Mouse (Mus musculus): Measurements from ENCODE around the gene Cpa5. TPM values are rescaled to one million over a fixed set of nuclear protein-coding genes. Genes with fewer than 3 reads are reported as not detected.

The Cpa5 gene
- total RNA-seq, 1 experiment from 2014 or later, result not detected

GRCm38 (mm10) chr6:30635361-30635862 is 24.6 kb downstream of the Cpa5 start:
- ATAC-seq (ENCODE audit: extremely low read depth, insufficient number of reproducible peaks, low FRiP score, poor library complexity, severe bottlenecking), result no peak

- no peak for ATAC-seq (ENCODE audit: extremely low read depth, insufficient number of reproducible peaks, low FRiP score, poor library complexity, severe bottlenecking)
These were observed 25.5 kb downstream of the Cpa5 start for GRCm38 (mm10) chr6:30636186-30636842.

- ATAC-seq (ENCODE audit: extremely low read depth, insufficient number of reproducible peaks, low FRiP score, poor library complexity, severe bottlenecking), result no peak
These were observed 28.0 kb downstream of the Cpa5 start, which contains the start of gene Cpa1 for GRCm38 (mm10) chr6:30638674-30639268. Cpa1 (plus strand) TSS chr6:30639218.

GRCm38 (mm10) chr6:30643694-30644460 is 33.1 kb downstream of the Cpa5 start:
- ATAC-seq (ENCODE audit: extremely low read depth, insufficient number of reproducible peaks, low FRiP score, poor library complexity, severe bottlenecking), result no peak

- ATAC-seq (ENCODE audit: extremely low read depth, insufficient number of reproducible peaks, low FRiP score, poor library complexity, severe bottlenecking), result no peak
These were observed 33.7 kb downstream of the Cpa5 start for GRCm38 (mm10) chr6:30644462-30644861.

- no peak for ATAC-seq (ENCODE audit: extremely low read depth, insufficient number of reproducible peaks, low FRiP score, poor library complexity, severe bottlenecking)
These were observed 34.6 kb downstream of the Cpa5 start for GRCm38 (mm10) chr6:30645379-30645778.

GRCm38 (mm10) chr6:30649651-30650296 is 39.0 kb downstream of the Cpa5 start:
- ATAC-seq (ENCODE audit: extremely low read depth, insufficient number of reproducible peaks, low FRiP score, poor library complexity, severe bottlenecking), result no peak

GRCm38 (mm10) chr6:30652425-30653188 is 41.8 kb downstream of the Cpa5 start:
- ATAC-seq (ENCODE audit: extremely low read depth, insufficient number of reproducible peaks, low FRiP score, poor library complexity, severe bottlenecking), result no peak

- ATAC-seq (ENCODE audit: extremely low read depth, insufficient number of reproducible peaks, low FRiP score, poor library complexity, severe bottlenecking), result no peak
These were observed 42.7 kb downstream of the Cpa5 start for GRCm38 (mm10) chr6:30653518-30653917.

GRCm38 (mm10) chr6:30654402-30654859 is 43.6 kb downstream of the Cpa5 start:
- no peak for ATAC-seq (ENCODE audit: extremely low read depth, insufficient number of reproducible peaks, low FRiP score, poor library complexity, severe bottlenecking)

GRCm38 (mm10) chr6:30654932-30655331 is 44.1 kb downstream of the Cpa5 start:
- ATAC-seq (ENCODE audit: extremely low read depth, insufficient number of reproducible peaks, low FRiP score, poor library complexity, severe bottlenecking), result no peak

- no peak for ATAC-seq (ENCODE audit: extremely low read depth, insufficient number of reproducible peaks, low FRiP score, poor library complexity, severe bottlenecking)
These were observed 46.5 kb downstream of the Cpa5 start for GRCm38 (mm10) chr6:30657279-30657678.

GRCm38 (mm10) chr6:30658619-30659018 is 47.8 kb downstream of the Cpa5 start:
- no peak for ATAC-seq (ENCODE audit: extremely low read depth, insufficient number of reproducible peaks, low FRiP score, poor library complexity, severe bottlenecking)

GRCm38 (mm10) chr6:30664776-30665175 is 54.0 kb downstream of the Cpa5 start:
- no peak for ATAC-seq (ENCODE audit: extremely low read depth, insufficient number of reproducible peaks, low FRiP score, poor library complexity, severe bottlenecking)

- ATAC-seq (ENCODE audit: extremely low read depth, insufficient number of reproducible peaks, low FRiP score, poor library complexity, severe bottlenecking), result no peak
These were observed 54.5 kb downstream of the Cpa5 start for GRCm38 (mm10) chr6:30665296-30665695.

GRCm38 (mm10) chr6:30666043-30666442 is 55.2 kb downstream of the Cpa5 start:
- no peak for ATAC-seq (ENCODE audit: extremely low read depth, insufficient number of reproducible peaks, low FRiP score, poor library complexity, severe bottlenecking)

- no peak for ATAC-seq (ENCODE audit: extremely low read depth, insufficient number of reproducible peaks, low FRiP score, poor library complexity, severe bottlenecking)
These were observed 56.8 kb downstream of the Cpa5 start for GRCm38 (mm10) chr6:30667585-30667984.

GRCm38 (mm10) chr6:30671696-30672095 is 60.9 kb downstream of the Cpa5 start:
- ATAC-seq (ENCODE audit: extremely low read depth, insufficient number of reproducible peaks, low FRiP score, poor library complexity, severe bottlenecking), result no peak
